Mouse (Mus musculus) ZHBTc4 (cell line): ENCODE measurements around the gene G6pc.
"Not testable (repeated sequence)": the region's sequence is repeated elsewhere in the genome, so short reads cannot be mapped to it uniquely, and the experiment has no call there.

ENCODE experiments used
- DNase-seq: peaks from one replicate; pipeline ENCODE4 v3.0.0-alpha.2; 2011; ENCODE audit warnings: low read depth, low spot score

Gene G6pc

GRCm38 (mm10) chr11:101355916-101356315 lies 11.4 kb upstream of the G6pc start:
- no peak for DNase-seq

- DNase-seq, result no peak
These were observed 9.7 kb upstream of the G6pc start for GRCm38 (mm10) chr11:101357505-101358182.

- no peak for DNase-seq
These were observed 7.6 kb upstream of the G6pc start for GRCm38 (mm10) chr11:101359776-101360175.

- no peak for DNase-seq
These were observed 6.7 kb upstream of the G6pc start for GRCm38 (mm10) chr11:101360651-101361113.

- no peak for DNase-seq
These were observed 2.8 kb upstream of the G6pc start for GRCm38 (mm10) chr11:101364531-101364931.

- no peak for DNase-seq
These were observed 2.8 kb downstream of the G6pc start for GRCm38 (mm10) chr11:101370141-101370540.

GRCm38 (mm10) chr11:101374421-101374938 lies 7.1 kb downstream of the G6pc start:
- DNase-seq, result no peak

GRCm38 (mm10) chr11:101378196-101378595 lies 10.8 kb downstream of the G6pc start:
- DNase-seq, result not testable (repeated sequence)

- DNase-seq, result no peak
These were observed 11.6 kb downstream of the G6pc start for GRCm38 (mm10) chr11:101378926-101379325.

- DNase-seq, result peak; percentile 66
These were observed 14.5 kb downstream of the G6pc start for GRCm38 (mm10) chr11:101381817-101382216.

GRCm38 (mm10) chr11:101395110-101395509 lies 27.7 kb downstream of the G6pc start:
- peak; percentile 83 for DNase-seq

- peak; percentile 25 for DNase-seq
These were observed 47.9 kb downstream of the G6pc start for GRCm38 (mm10) chr11:101415306-101415705.

GRCm38 (mm10) chr11:101416433-101417100 lies 49.2 kb downstream of the G6pc start:
- DNase-seq, result peak; percentile 77

- DNase-seq, result peak; percentile 91
These were observed 49.9 kb downstream of the G6pc start, which contains the start of gene Aarsd1 for GRCm38 (mm10) chr11:101417101-101417855. Aarsd1 (minus strand) TSS chr11:101417615.

GRCm38 (mm10) chr11:101418991-101419390 lies 51.6 kb downstream of the G6pc start:
- DNase-seq, result no peak

- DNase-seq, result peak; percentile 72
These were observed 52.2 kb downstream of the G6pc start for GRCm38 (mm10) chr11:101419610-101420009.

- no peak for DNase-seq
These were observed 52.8 kb downstream of the G6pc start for GRCm38 (mm10) chr11:101420148-101420547.

- DNase-seq, result peak; percentile 59
These were observed 56.9 kb downstream of the G6pc start, which contains the start of gene Gm27029 for GRCm38 (mm10) chr11:101424105-101424851. Gm27029 (minus strand) TSS chr11:101424796.

GRCm38 (mm10) chr11:101424925-101425813 lies 57.8 kb downstream of the G6pc start, which contains the start of the genes Rundc1 and Ptges3l:
Rundc1 (plus strand) TSS chr11:101425085.
Ptges3l (minus strand) TSS chr11:101425333.
- DNase-seq, result peak; percentile 98

- no peak for DNase-seq
These were observed 58.8 kb downstream of the G6pc start for GRCm38 (mm10) chr11:101426165-101426564.
